Mouse (Mus musculus) embryo, embryonic 11.5 days (tissue): ENCODE measurements around the gene Shb.

Experiments
- DNase-seq: peaks from one replicate; pipeline ENCODE4 v3.0.0-alpha.2; 2012; ENCODE audit warnings: low read depth, low spot score

The Shb gene

DNA sequence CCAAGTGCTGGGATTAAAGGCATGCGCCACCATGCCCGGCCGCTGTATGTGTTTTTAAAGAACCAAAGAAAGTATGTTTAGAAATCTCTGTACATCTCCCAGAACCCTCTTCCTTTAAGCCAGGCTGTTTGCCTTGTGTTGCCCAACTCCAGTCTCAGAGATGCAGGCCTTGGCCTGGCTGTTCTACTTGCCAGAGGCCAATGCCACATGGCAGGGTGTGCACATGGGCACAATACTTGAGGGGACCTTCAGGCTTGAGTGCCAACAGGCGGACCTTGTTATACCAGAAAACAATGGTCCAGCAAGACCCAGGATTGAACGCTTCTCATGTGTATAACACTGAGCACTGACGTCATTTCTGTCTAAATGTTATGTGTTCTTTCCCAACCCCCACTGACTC is 27.1 kb downstream of the Shb start:
- DNase-seq = no peak

DNA sequence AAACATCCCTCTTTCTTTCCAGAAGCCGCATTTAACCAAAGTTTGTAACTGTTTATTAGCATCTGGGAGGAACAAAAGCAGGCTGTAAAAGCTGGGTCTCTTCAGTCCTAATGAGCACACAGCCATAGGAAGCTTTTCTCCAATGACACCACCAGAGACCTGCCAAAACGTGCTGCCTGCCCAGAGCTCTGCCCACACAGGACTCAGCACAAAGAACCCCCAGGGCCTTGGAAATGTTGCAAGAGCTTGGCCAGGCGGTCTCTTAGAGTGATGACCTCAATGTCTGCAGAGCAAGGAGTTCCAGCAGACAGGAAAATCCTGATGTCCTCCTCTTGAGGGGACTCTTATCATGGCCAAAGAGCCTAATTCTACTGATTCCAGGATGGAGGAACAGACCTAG is 28.5 kb downstream of the Shb start:
- DNase-seq = no peak

DNA sequence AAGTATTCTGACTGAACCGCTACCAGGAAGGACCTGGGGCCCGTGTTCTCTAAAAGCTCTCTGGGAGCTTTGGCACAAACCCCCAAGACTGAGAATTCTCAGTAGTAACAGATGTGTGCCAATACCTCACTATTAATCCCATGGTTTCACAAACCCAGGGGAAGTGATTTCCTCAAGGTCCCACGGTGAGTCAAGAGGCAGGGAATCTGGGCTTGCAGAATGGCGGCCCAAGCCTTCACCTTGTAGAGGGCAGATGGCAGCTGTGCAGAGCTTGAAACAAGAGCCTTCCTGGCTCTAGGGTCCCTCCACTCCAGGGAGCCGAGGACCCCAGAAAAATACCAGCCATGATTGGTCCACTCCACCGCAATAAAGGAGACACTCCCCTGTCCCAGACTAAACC is 28.9 kb downstream of the Shb start:
- no peak for DNase-seq

DNA sequence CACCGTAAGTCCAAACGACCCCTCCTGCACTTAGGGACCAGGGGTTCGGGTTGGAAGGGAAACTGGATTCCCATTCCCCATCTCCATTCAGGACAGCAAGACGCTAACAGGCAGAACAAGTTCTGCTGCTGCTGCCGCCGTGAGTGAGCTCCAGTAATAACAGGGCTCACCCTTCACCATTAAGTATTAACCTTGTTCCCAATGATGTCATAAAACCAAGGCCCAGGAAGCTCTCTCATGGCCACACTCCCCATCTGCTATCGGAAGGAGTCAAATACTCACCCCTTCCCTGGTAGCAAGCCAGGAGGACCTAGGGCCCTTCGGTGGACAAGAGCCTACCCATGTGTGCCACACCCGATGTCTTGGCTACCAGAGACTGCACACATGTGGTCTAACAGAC is 30.3 kb downstream of the Shb start:
- DNase-seq = no peak

DNA sequence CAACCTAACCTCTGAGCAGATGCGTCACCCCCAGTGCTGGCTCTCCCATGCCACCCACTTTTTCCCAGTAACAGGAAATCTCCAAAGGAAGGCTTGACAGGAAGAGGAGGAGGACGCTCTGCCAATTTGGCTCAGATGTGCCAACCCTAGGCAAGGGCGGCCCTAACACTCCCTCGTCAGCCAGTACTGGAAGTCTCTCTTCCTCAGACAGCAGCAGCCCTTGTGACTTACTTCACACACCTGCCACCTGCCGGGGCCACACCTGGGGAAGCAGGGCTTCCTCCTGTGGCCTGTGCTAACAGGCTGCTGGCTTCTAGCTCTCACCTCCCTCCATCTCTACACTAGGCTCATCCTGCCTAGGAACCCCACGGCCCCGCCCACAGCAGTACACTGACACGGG is 31.9 kb downstream of the Shb start:
- no peak for DNase-seq

DNA sequence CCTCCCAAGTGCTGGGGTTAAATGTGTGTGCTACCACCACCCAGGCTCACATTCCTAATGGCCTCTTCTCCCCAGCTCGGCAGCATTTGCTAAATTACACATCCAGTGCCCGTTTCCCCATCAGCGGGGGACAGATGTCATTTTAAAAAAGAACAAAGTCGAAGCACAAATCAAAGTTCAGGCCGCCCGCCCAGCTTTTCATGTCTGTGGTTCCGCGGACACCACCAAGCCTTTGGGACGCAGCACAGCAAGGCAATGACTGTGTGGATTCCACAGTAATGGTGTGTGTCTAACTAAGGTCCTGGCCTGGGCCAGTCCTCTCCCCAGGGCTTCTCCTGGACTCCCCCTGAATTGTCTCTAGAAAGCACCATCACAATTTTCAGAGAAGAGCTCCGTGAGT is 32.7 kb downstream of the Shb start:
- DNase-seq = no peak

DNA sequence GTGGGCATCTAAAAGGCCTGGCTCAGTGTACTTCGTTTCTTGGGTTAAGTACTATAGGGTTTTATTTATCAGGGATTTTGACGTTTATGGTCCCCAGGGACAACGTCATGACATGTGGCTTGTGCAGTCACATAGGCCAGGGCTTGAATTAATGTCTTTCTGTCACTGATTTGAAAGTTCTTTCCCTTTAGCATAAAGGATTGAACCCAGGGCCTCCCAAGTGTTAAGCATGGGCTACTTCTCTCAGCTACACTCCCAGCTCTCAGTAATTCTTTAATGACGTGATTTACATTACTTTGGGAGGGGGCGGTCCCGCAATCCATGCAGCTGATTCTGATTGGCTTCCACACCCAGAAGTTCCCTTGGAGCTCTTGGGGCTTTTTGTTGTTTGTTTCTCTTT is 33.2 kb downstream of the Shb start:
- DNase-seq = no peak

DNA sequence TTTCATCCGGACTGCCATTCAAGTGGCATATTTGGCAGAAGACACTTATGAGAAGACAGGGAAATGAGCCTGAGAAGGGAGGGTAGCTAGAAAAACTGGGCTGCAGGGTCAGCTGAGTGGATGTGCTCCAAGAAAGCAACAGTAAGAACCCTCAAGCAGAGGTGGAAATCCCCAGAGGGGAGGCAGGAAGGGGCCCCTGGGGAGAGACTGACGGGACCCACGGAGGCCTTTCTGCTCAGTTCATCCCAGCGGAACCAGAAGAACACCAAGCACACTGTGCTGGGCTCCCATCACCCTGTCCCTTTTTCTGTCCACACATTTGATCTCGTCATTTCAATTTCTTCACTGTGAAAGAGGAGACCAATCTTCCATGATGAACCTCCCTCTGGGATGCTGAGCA is 33.9 kb downstream of the Shb start:
- DNase-seq = no peak

DNA sequence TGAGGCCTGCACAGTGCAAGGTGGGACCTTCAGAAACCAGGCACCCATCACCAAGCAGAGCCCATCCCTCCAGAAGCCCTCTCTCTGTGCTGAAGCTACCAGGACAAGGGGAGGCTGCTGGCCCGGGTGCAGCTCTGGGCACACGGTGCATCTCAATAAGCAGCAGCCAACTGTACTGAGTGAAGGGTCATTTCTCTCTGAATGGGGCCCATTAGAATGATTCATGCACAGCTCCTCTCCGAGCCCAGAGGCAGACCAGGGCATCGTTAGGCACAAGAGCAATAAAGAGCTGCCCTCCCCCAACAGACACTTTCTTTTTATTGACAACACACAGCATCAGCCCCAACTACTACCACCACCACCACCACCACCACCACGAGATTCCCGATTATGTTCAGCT is 35.0 kb downstream of the Shb start:
- no peak for DNase-seq

DNA sequence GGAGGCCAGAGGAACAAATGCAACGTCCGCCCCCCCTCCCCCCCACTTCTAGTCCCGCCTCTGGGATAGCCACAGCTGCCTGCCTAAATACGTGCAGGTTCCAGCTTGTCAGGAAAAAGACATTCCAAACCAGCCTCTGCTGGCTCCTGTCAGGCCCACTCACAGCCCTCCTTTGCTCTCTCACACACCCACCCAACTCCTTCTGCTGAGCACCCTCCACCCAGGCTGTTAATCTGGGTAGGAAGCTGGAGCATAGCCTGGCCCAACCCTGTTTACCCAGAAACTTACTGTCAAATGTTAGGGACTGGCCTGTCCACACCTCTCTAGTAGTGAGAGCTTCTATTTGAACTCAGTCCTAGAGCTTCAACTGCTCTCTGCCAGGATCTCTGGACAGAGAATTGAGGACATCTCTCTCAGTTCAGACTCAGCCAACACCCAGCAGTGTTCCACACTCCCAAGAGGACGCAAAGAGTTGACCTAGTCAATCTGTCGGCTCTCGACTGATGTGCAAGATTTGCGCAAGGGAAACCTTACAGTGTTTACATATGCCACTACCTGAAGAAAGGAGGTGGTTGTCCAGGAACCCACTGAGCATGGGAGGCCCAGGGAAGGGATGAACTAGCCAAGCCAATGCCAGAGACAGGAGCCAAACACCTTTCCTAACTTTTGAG is 36.6 kb downstream of the Shb start:
- no peak for DNase-seq

DNA sequence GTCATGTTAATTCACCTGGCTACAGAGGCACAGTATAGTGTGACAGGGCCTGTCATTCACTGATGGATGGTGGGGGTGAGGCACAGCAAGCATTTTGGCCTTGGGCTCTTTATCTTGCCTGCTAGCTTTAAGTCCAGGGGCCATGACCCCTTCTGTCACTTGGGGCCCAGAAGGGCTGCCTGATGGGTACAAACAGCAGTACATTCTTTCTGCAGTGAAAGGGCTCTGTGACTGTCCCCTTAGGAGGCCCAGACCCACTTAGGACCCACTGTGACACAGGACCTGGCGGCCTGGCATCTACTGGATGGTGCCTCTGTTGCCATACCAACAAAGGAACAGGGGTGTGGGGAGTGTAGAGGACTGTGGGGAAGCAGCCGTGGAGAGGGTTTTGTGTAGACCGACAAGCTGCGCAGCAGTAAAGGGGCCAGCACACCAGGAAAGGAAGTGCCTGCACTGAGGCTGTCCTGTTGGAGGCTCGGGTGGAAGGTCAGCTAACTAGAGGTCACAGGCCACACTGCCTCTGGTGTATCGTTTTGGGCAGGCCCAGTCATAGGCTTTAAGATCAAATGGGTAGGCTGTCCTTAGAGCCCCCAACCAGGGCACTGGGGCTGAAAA is 38.4 kb downstream of the Shb start:
- DNase-seq = no peak

DNA sequence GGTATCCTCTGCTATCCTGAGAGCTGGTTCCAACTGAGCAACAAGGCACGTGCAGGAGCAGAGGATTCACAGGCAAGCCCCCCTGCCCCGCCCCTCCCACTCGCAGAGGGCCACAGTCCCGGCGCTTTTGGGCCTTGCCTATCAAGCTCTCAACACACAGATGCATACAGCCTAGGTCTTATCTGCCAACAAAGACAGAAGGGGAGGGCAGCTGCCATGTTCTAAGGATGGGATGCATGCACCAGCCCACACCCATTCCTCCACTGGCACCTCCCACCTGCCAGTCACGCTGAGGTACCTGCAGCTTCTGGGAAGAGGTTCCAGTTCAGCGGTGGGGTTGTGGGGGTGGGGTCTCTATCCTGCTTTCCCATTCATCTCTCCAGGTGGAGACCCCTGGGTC is 39.2 kb downstream of the Shb start:
- no peak for DNase-seq

DNA sequence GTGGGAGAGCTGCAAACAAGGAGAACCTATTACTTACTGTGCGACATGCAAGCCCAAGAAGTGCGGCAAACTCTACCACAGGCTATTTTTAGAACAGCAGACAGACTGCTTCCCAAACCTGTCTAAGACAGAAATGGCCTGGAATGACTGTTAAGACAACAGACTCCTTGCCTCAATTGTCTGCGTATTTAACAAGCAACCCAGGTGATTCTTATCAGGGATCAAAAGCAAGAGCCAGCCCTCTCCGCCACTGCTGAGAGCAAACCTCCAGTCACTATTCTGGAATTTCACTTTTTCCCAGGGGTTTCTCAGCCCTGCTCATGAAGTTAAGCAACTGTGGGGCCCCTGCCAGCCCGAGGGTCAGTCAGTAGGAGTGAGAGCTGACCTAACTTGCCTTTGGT is 39.6 kb downstream of the Shb start:
- no peak for DNase-seq

DNA sequence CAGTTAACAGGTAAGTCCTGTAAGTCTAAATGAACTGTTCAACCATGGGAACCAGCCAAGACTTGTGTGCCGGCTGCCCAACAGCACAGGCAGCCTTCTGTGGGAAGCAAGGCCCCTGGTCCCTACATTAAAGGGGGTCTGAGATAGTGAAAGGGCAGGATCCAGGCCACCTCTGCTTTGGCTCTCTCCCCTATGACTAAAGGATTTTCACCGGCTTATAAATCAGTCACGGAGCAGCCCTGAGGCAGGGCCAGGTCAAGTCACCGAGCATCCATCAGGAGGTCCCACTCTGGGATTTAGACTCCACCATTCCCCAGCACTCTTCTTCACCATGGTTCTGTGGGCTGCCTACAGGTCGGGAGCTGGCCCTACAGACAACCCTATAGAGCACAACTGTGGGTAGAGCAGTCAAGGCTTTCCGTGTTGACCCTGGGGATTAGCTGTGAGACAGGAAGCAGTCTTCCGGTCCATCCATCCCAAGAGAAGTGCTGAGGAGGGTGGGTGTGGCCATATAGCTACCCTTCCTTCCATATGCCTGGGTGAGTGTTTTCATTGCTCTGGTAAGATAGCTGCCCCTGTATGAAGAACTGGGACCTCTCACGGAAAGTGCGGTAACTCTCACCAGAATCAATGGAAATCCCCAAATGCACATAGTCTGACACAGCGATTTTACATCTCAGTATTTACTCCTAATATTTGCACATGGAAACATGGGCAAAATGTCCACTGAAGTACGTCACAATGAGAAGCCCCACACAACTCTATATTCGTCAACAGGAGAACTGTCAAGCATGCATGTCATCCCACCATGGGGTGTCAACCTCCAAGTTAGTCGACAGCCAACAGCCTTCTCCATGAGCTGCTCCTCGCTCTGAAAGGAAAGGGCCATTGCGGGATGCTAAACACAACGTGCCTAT is 40.3 kb downstream of the Shb start:
- DNase-seq = no peak

DNA sequence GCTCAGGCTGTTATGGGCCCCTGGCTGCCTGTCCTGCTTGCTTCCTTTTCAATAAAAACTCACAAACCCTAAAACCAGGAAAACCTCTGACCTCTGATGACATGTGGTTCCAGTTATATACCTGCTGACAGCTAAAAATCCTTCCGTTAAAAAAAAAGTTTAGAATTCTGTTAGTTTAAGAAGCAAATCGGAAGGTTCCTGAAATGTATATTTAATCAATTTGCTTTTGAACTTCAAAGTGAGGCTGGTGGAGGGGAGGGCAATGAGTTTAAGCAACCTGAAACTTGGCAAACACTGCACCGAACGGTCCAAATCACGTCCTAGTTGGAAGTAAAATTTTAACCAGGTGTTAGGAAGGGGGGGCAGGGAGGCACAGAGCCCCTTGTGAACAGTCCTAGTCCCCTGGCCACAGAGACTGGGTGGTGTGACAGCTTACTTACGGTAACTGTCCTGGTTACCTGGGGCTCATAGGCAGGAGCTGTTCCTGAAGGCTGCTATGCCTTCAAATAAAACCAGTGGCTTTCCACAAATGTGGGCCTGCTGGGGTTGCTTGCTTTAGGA is 41.1 kb downstream of the Shb start:
- no peak for DNase-seq

DNA sequence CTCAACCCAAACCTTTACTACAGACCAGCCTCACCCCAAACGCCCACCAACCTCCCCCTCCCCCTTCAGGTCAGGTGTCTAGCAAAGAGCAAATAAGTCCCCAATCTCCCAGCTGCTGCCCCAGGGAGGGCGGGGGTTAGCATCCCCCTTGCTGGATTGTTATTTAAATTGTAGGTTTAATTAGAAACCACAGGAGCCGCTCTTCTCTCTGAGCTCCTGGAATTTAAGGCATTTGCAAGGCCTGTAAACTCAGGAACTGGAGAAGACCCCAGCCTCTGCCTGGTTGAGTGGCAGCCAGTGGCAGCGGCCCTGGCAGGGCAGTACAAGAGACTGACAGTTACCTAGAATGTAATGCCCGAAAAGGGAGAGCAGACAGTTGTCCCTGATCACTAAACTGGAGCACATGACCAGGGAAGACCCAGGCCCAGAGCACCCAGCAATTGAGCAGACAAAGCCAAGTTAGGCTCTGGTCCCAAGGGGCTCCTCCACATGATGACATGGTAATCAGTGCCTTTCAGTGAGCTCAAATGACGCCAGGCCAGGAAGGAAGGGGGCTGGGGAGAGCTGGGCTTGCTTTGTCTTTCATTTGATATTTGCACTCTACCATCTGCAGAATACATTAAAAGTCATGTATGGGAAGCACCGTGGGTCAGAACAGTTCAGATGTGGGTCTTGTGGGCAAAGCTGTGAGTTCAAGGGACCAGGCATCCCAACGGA is 42.1 kb downstream of the Shb start:
- no peak for DNase-seq

DNA sequence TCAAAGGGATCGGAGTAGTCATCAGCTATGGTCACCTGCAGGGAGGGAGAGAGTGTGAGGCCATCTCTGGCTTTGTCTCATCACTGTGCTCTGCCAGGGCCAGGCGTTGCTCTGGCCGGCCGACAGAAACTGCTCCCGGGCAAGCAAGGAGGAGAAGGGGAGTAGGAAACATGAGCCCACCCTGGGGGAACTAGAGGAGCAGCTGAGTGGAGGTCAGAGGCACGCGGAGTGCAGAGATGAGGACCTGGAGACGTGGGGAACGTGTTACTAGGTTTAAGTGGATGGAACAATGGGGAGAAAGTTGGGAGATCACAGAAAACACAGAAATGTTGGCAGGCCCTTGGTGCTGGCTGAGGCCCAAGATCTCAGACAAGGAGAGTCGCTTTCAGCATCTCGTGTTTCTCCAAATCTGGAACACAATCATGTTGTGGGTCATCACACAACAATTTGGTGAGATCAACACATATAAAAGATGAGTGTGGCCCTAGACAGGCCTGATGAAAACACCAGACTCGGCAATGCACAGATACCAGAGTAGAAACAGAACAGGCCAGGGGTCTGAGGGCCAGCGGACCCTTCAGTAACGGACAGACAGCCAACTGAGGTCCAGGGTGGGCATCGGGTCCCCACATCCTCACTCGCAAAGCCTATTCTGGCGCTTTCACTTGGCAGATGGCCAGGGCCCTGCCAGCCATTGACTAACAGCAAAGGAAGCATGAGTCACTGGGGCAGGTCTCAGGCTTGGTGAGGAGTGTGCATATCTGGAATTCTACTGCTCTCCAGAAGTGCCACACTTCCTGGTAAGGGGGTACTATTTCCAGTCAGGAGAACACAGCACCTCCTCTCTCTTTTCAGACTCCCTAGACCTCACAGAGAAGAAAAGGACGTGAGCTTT is 42.9 kb downstream of the Shb start:
- DNase-seq = no peak

DNA sequence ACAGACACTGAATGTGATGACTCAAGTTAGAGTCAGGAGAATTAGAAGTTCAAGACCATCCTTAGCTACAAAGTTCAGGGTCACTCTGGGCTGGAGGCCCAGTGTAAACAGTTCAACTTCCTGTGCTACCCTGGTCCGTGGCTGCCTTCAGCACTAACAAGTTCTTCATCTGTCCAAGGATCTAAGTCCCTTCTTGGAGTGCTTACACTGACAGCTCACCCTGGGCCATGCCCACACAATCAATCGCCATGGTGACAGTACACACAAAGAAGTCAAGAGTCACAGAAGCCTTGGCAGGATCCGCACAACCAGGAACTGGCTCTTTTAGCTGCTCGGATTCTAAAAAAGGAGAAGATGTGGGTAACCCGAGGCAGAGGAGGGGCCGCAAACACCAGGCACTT is 44.6 kb downstream of the Shb start:
- no peak for DNase-seq

DNA sequence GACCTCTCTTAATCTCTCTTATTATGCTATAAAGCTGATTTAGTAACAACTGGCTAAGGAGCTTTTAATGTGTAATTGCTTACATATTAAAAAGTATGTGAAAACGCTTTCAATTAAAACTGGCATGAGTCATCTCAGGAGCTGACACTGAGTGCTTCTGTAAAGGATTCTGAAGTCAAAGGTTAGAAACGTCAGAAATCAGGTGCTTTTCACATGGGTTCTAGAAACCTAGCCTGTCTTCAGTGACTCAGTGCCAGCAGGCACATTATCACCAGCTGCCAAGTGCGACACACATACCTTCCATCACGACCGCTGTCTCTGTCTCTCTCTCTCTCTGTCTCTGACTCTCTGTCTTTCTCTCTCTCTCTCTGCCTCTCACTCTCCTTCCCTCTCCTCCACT is 47.2 kb downstream of the Shb start:
- no peak for DNase-seq

DNA sequence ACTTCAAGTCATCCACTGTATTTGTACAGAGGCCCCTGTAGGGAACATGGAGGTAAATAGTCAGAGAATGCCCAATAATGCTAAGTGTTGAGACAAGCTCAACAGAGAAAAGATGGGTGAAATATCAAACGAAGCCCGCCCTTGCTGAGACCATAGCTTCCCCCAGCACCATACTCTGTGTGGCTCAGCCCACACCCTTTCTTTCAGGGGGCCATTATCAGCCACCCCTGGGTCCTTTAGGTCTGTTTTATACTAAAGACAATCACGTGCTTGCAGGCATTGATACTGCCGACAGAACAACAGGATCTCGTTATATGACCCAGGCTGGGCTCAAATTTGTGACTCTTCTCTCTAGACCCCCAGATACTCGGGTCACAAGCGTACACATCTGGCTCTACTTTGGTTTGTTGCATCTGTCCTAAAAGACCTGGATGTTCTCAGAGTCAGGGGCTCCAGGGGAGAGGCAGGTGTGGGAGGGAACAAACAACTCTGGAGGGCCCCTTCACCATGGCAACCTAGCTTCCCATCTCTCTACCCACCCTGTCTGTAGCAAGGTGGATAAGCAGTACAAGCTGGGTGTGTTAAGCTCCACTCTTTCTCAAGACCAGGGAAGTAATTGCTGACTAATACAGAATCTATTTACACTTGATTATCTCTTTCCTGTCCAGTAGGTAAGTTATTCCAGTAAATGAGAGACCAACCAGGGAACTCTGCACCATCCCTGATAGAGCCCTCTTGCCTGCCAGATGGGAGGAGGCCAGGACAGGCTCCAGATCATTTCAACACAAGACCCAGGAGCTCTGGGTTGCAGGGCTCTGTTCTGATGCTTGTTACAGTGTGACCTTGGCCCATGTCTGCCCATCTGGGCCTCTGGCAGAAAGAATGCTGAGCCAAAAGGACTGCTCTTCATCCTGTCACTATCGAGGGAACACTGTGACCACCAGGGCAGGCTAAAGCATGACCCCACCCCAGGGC is 48.7 kb downstream of the Shb start:
- DNase-seq = no peak
